Mouse (Mus musculus): Measurements from ENCODE around the gene Olfr456. TPM values are rescaled to one million over a fixed set of nuclear protein-coding genes. Genes with fewer than 3 reads are reported as not detected.

Gene Olfr456
- polyA plus RNA-seq, 1 experiment from 2014 or later: not detected

- H3K27ac ChIP-seq (ENCODE audit: low read length): no peak overlapping the region
- no peak overlapping the region for H3K9ac ChIP-seq (replicated peaks; ENCODE audit: low read length)
- no peaks in the 10 kb centered on the region for H3K4me1 ChIP-seq (ENCODE audit: insufficient read depth, low read length)
- H3K9me3 ChIP-seq (ENCODE audit: low read length): no peaks in the 10 kb centered on the region
- no peak for ATAC-seq (ENCODE audit: low FRiP score, low TSS enrichment)
- no peak overlapping the region for H3K4me2 ChIP-seq (replicated peaks; ENCODE audit: low read depth, low read length)
- H3K4me3 ChIP-seq (ENCODE audit: low read length): no peak overlapping the region
- WGBS: 83% methylated on average over 2 of the region's 2 CpGs
- no peaks in the 10 kb centered on the region for H3K36me3 ChIP-seq (ENCODE audit: insufficient read depth, low read length)
- no peaks in the 10 kb centered on the region for H3K27me3 ChIP-seq (ENCODE audit: insufficient read depth, low read length)
Observed at GRCm38 (mm10) chr6:42447381-42447780, 39.6 kb downstream of the Olfr456 start.

GRCm38 (mm10) chr6:42444491-42444890 lies 42.5 kb downstream of the Olfr456 start:
- H3K4me2 ChIP-seq (replicated peaks; ENCODE audit: low read depth, low read length): no peak overlapping the region
- H3K27ac ChIP-seq (ENCODE audit: low read length): no peak overlapping the region
- ATAC-seq (ENCODE audit: low FRiP score, low TSS enrichment): no peak
- H3K27me3 ChIP-seq (ENCODE audit: insufficient read depth, low read length): no peaks in the 10 kb centered on the region
- 78% methylated on average over 2 of the region's 2 CpGs for WGBS
- H3K4me3 ChIP-seq (ENCODE audit: low read length): no peak overlapping the region
- no peaks in the 10 kb centered on the region for H3K9me3 ChIP-seq (ENCODE audit: low read length)
- no peaks in the 10 kb centered on the region for H3K4me1 ChIP-seq (ENCODE audit: insufficient read depth, low read length)
- no peaks in the 10 kb centered on the region for H3K36me3 ChIP-seq (ENCODE audit: insufficient read depth, low read length)
- no peak overlapping the region for H3K9ac ChIP-seq (replicated peaks; ENCODE audit: low read length)

- ATAC-seq (ENCODE audit: low FRiP score, low TSS enrichment): no peak
- WGBS: 59% methylated on average over 2 of the region's 2 CpGs
- H3K36me3 ChIP-seq (ENCODE audit: insufficient read depth, low read length): no peaks in the 10 kb centered on the region
Observed at GRCm38 (mm10) chr6:42441395-42441794, 45.6 kb downstream of the Olfr456 start.

More at GRCm38 (mm10) chr6:42441395-42441794, 45.6 kb downstream of the Olfr456 start:
- Histone ChIP-seq H3K27ac (ENCODE audit: low read length) (no peak overlapping the region), H3K9ac (replicated peaks; ENCODE audit: low read length) (no peak overlapping the region), H3K9me3 (ENCODE audit: low read length) (no peaks in the 10 kb centered on the region), H3K27me3 (ENCODE audit: insufficient read depth, low read length) (no peaks in the 10 kb centered on the region), H3K4me3 (ENCODE audit: low read length) (no peak overlapping the region), H3K4me1 (ENCODE audit: insufficient read depth, low read length) (no peaks in the 10 kb centered on the region), H3K4me2 (replicated peaks; ENCODE audit: low read depth, low read length) (no peak overlapping the region)

Other genes starting within 250 kb of the Olfr456 start
- 36.7 and 37.8 TPM in 2 replicates for gene Gstk1, start 241.3 kb downstream of the Olfr456 start, polyA plus RNA-seq (2015; fragmentation: Nextera tagmentation; extraction: Ambion mirVana)
- 4.6 and 4.9 TPM in 2 replicates for gene Tmem139, start 225.2 kb downstream of the Olfr456 start, polyA plus RNA-seq (2015; fragmentation: Nextera tagmentation; extraction: Ambion mirVana)
- gene Casp2, start 222.2 kb downstream of the Olfr456 start, polyA plus RNA-seq (2015; fragmentation: Nextera tagmentation; extraction: Ambion mirVana): 70.6 and 71.2 TPM in 2 replicates
- 0.17 and 0.29 TPM in 2 replicates for gene Clcn1, start 200.5 kb downstream of the Olfr456 start, polyA plus RNA-seq (2015; fragmentation: Nextera tagmentation; extraction: Ambion mirVana)
- gene Fam131b, start 162.6 kb downstream of the Olfr456 start, polyA plus RNA-seq (2015; fragmentation: Nextera tagmentation; extraction: Ambion mirVana): 0.11 and 0.13 TPM in 2 replicates
- gene Zyx, start 137.6 kb downstream of the Olfr456 start, polyA plus RNA-seq (2015; fragmentation: Nextera tagmentation; extraction: Ambion mirVana): 115 and 130 TPM in 2 replicates
- 8.2 and 8.6 TPM in 2 replicates for gene Epha1, start 113.9 kb downstream of the Olfr456 start, polyA plus RNA-seq (2015; fragmentation: Nextera tagmentation; extraction: Ambion mirVana)
- not detected in 2 replicates for gene Tas2r143, start 87.0 kb downstream of the Olfr456 start, polyA plus RNA-seq (2015; fragmentation: Nextera tagmentation; extraction: Ambion mirVana)
- gene Tas2r135, start 81.8 kb downstream of the Olfr456 start, polyA plus RNA-seq (2015; fragmentation: Nextera tagmentation; extraction: Ambion mirVana): not detected in 2 replicates
- gene Tas2r126, start 52.7 kb downstream of the Olfr456 start, polyA plus RNA-seq (2015; fragmentation: Nextera tagmentation; extraction: Ambion mirVana): not detected in 2 replicates
- not detected in 2 replicates for gene Olfr458, start 22.0 kb downstream of the Olfr456 start, polyA plus RNA-seq (2015; fragmentation: Nextera tagmentation; extraction: Ambion mirVana)
- not detected in 2 replicates for gene Olfr457, start 10.9 kb downstream of the Olfr456 start, polyA plus RNA-seq (2015; fragmentation: Nextera tagmentation; extraction: Ambion mirVana)
- not detected in 2 replicates for gene Olfr455, start 60.4 kb upstream of the Olfr456 start, polyA plus RNA-seq (2015; fragmentation: Nextera tagmentation; extraction: Ambion mirVana)
- not detected in 2 replicates for gene Tcaf3, start 110.5 kb upstream of the Olfr456 start, polyA plus RNA-seq (2015; fragmentation: Nextera tagmentation; extraction: Ambion mirVana)
- 6.1 and 7.0 TPM in 2 replicates for gene Tcaf2, start 158.0 kb upstream of the Olfr456 start, polyA plus RNA-seq (2015; fragmentation: Nextera tagmentation; extraction: Ambion mirVana)
- 86.4 and 95.8 TPM in 2 replicates for gene Tcaf1, start 222.9 kb upstream of the Olfr456 start, polyA plus RNA-seq (2015; fragmentation: Nextera tagmentation; extraction: Ambion mirVana)